Mouse (Mus musculus) NIH3T3 (cell line): Measurements from ENCODE around the gene Hoxb7.
A peak's percentile ranks its signal among the peaks of the same experiment; 100 is the strongest.

Experiments used
- DNase-seq: peaks from one replicate; pipeline ENCODE4 v3.0.0-alpha.2; 2012; ENCODE audit warnings: low read depth

Gene Hoxb7

GRCm38 (mm10) chr11:96300354-96301063 lies 14.1 kb downstream of the Hoxb7 start:
- no peak for DNase-seq

GRCm38 (mm10) chr11:96301064-96301431 lies 14.6 kb downstream of the Hoxb7 start:
- no peak for DNase-seq

- no peak for DNase-seq
Observed at GRCm38 (mm10) chr11:96301837-96302236, 15.4 kb downstream of the Hoxb7 start.

- DNase-seq, result no peak
Observed at GRCm38 (mm10) chr11:96302381-96303150, 16.1 kb downstream of the Hoxb7 start.

- DNase-seq, result peak; percentile 48
Observed at GRCm38 (mm10) chr11:96303151-96304099, 17.0 kb downstream of the Hoxb7 start, which contains the start of gene Hoxb5. TSS of gene Hoxb5 (plus strand) at chr11:96303336.

- DNase-seq, result no peak
Observed at GRCm38 (mm10) chr11:96304381-96305195, 18.2 kb downstream of the Hoxb7 start.

- no peak for DNase-seq
Observed at GRCm38 (mm10) chr11:96305505-96306182, 19.2 kb downstream of the Hoxb7 start.

GRCm38 (mm10) chr11:96306183-96306907 lies 19.9 kb downstream of the Hoxb7 start:
- DNase-seq, result no peak

GRCm38 (mm10) chr11:96306908-96307269 lies 20.5 kb downstream of the Hoxb7 start:
- DNase-seq, result no peak

- no peak for DNase-seq
Observed at GRCm38 (mm10) chr11:96308763-96309162, 22.3 kb downstream of the Hoxb7 start.

- DNase-seq, result no peak
Observed at GRCm38 (mm10) chr11:96309288-96309687, 22.9 kb downstream of the Hoxb7 start.

- no peak for DNase-seq
Observed at GRCm38 (mm10) chr11:96310183-96310938, 23.9 kb downstream of the Hoxb7 start.

- no peak for DNase-seq
Observed at GRCm38 (mm10) chr11:96311097-96311496, 24.7 kb downstream of the Hoxb7 start.

- peak; percentile 30 for DNase-seq
Observed at GRCm38 (mm10) chr11:96311520-96312417, 25.3 kb downstream of the Hoxb7 start.

GRCm38 (mm10) chr11:96313134-96313533 lies 26.7 kb downstream of the Hoxb7 start:
- DNase-seq, result no peak

- no peak for DNase-seq
Observed at GRCm38 (mm10) chr11:96313806-96314428, 27.5 kb downstream of the Hoxb7 start.

GRCm38 (mm10) chr11:96314671-96315343 lies 28.4 kb downstream of the Hoxb7 start:
- DNase-seq, result no peak
